Mouse (Mus musculus) natural killer cell, adult 2 months (primary cell): ENCODE data around the gene Srcap.

Experiments used
- DNase-seq, 2 experiments: peaks; one replicate each; pipeline ENCODE4 v3.0.0; 2022; ENCODE audit warnings: low spot score in 2 of 2

Srcap gene

DNA sequence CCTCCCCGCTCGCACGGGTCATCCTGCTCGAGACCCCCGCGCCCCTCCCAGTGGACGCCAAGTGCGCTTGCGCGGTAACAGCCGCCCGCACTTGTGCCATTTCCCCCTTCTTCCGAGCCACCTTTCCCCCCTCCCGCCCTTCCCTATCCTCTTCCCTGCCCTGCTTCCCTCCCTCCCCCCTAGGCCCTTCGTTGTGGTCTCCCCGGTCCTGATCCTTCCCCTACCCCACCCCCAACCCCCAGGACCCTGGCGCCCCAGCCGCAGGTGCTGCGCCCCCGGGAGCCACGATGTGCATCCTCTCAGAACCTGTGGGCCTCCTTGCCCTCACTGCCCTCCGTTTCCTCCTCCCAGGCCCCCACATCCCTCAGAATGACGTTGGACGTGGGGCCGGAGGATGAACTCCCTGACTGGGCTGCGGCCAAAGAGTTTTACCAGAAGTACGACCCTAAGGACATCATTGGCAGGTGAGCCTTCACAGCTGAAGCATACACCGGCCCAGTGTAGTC is 61.8 kb downstream of the Srcap start:
- DNase-seq, result no peak

DNA sequence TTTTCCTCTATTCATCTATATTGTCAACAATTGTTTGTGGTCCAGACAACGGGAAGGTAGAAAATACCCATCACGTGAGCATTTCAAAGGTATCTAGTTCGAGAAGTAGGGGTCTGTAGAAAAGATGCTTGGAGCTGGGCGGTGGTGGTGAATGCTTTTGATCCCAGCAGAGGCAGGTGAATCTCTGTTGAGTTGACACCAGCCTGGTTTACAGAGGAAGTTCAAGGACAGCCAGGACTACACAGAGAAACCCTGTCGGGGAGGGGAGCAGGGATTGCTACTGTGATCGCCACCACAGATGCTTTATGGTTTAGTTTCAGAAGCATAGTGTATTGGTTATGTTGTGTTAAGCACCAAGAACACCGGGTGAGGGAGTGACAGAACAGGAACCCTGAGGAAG is 62.3 kb downstream of the Srcap start:
- DNase-seq, result no peak

DNA sequence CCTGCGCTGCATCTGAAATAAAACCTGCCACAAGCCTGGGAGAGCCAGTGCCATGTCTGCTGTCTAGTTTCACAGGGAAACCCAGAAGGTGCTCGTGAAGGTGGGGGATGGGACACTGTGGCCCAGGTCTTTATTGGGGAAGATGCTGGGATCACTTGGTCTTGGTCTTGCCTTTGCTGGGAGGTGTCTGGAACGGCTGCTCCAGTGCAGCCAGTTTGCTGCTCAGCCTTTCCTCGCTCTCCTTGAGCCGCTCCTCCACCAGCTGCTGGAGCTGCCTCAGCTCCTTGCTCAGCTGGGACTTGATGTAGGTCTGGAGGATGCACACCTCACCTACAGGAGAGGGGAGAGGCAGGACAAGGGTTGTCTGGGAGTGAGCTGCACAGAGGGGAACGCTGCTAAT is 71.5 kb downstream of the Srcap start:
- DNase-seq, result no peak

DNA sequence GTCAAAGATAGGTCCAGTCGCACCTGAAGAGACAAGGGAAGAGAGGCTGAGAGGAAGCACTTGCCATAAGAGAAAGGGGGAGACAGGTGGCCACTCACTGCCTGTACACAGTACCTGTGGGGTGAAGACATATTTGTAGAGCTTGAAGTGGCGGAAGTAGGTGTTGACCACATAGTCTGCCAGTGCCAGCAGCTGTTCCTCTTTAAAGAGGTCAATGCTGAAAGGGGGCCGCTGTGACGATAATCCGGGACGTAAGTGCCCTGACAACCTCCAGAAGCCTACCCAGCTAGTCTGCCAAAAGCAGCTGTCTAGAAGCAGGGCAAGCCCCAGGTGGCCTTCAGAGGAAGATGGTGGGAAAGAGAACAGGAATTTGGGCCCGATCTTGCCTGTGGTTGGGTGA is 73.2 kb downstream of the Srcap start:
- peak; percentile 28 to 48 for DNase-seq

DNA sequence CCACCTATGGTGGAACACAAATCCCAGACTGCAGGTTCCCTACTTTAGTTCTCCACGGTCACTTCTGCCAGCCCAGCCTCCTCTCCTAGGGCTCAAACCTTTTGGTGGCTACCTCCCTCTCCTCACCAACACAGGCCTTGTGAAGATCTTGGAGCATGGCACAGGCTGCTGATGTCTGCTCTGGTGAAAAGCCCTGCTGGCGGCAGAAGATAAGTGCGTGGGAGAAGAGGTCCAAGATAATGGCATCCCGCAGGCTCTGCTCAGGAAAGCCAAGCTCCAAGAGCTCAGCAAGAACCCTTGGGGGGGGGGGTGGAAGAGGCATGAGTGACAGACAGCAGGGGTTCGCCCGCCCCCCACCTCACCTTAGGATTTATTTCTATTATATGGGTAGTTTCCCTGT is 74.4 kb downstream of the Srcap start:
- DNase-seq, result no peak

DNA sequence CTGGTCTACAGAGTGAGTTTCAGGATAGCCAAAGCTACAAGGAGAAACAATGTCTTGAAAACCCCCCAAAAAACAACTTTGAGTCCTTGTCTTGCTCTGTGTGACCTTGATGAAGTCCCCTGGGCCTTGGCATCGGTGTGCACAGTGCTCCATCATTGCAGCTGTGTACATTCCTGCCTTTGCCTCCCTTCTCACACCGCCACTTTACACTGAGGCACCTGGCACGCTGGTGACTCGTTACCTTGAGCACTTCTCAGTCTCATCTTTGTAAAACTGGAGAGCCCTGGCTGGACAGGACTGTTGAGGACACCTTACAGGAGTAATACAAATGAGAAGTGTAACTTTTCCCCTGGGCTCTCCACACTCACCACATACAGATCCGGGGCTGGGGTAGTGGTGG is 75.4 kb downstream of the Srcap start:
- DNase-seq, result no peak

DNA sequence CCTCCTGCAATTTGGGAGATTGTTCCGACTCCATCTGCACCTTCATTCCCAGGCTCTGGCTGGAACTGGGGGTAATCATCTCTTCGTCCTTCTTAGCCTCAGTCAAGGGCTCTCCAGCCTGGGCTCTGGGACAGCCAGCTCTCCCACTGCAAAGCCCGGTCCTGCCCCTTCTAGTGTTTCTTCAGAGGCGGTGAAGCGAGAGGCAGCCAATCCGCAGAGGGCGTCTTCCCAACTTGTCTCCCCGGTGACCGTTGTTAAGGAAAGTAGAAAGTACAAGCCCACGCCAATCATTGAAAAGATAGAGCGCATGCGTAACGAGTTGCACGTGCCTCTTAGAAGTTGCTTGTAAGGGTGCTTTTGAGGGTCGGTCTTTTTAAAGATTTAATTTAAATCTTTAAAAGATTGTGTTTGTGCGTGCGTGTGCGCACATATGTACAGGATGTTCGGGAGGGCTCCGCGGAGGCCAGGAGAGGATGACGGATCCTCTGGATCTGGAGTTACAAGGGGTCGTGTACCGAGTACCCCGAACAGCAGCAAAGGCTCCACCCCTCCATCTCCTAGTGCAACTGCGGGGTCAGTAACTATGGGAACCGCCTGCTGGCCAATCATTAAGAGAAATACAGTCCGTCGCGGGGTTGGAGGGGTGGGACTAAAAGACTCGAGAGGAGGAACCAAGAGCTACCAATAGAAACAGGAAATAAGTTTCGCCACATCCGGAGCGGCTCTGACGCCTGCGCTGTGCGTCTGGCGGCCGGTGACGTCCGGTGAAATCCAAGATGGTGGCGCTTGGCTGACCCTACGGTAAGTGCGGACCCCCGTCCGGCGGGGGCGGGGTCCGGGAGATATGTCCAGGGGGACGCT is 76.5 kb downstream of the Srcap start, which contains the start of the genes Ccdc189 and Rnf40:
Gene Ccdc189 (minus strand): TSS at position 585 of the 861 bp plus-strand sequence.
Gene Rnf40 (plus strand): TSS at position 757 of the 861 bp plus-strand sequence.
- peak; percentile 94 to 95 for DNase-seq

DNA sequence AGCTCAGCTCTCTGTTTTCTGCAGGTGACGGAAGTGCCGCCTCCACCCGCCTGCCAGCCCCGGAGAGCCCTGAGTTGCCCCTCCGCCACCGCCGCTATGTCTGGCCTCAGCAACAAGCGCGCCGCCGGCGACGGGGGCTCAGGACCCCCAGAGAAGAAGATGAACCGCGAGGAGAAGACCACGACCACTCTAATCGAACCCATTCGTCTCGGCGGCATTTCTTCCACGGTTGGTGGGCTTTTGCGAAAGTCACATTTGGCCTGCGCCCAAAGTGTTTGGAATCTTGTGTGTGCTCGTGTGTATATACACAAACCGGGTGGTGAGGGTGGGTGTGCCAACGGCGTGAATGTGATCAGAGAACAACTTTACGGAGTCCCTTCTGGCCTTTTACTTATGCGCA is 77.1 kb downstream of the Srcap start:
- DNase-seq, result no peak

DNA sequence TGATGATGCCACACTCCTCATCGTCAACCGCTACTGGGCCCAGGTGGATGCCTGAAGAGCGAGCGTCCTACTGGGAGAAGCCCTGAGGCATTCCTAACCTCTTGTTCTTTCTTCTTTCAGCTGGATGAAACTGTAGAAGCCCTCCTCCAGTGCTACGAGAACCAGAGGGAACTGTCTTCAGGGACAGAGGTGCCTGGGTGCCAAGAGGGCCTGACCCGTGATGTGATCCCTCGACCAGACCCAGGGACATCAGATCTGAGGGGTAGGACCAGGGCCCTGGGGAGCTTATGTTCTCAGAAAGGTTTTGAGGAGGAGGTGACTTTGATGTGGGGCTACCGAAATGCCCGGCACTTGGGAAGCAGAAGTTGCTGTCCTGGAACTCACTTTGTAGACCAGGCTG is 77.9 kb downstream of the Srcap start:
- no peak for DNase-seq

DNA sequence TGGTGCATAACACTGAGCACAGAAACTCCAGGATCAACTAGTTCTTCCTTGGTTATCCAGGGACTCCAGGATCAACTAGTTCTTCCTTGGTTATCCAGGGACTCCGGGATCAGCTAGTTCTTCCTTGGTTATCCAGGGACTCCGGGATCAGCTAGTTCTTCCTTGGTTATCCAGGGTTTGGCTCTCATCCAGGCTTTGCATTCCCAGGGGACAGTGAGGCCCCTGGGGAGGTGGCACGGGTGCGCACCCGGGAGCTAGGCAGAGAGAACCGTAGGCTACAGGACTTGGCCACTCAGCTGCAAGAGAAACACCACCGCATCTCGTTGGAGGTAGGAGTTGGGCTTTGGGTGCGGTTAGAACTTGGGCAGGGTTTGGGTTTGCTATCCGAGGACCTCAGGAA is 79.3 kb downstream of the Srcap start:
- DNase-seq, result no peak

DNA sequence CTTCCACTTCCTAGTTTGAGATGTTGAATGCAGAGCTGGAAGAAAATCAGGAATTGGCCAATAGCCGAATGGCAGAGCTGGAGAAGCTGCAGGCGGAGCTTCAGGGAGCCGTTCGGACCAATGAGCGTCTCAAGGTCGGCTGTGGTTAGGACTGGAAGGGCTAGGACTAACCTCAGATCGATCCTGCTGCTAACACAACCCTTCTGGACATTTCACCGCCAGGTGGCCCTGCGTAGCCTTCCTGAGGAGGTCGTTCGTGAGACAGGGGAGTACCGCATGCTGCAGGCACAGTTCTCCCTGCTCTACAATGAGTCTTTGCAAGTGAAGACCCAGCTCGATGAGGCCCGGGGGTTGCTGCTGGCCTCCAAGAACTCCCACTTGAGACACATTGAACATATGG is 80.8 kb downstream of the Srcap start:
- DNase-seq, result no peak

DNA sequence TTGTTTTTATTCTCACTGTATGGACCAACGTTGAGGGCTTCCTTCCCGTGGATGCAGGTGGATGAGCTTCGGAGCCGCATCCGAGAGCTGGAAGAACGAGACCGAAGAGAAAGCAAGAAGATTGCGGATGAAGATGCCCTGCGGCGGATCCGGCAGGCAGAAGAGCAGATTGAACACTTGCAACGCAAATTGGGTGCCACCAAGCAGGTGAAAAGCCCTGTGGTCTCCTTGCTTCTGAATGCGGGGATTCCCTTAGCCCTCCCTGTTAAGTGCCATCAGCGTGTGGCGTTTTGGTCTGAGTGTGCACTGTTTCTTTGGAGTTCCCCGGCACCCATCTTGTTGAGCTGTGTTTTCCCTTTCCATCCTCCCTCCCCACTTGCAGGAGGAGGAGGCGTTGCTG is 85.0 kb downstream of the Srcap start:
- no peak for DNase-seq

DNA sequence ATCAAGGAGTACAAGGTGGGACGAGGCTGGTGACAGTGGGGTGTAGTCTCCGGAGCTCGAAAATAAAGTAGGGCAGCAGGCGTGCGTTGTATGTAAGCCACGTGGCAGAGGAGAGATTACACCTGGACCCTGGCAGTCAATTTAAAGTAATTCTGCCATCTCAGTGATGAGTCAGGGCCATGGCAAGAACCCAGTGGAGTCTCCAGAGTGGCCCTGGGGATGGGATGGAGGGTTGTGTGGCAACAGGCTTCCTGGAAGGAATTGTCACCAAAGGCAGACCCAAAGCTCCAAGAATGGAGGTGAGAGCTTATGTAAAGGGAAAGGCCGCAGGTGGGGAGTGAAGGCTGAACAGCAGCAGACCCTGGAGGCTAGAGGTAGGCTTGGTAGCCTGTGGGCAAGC is 88.8 kb downstream of the Srcap start:
- DNase-seq, result no peak

DNA sequence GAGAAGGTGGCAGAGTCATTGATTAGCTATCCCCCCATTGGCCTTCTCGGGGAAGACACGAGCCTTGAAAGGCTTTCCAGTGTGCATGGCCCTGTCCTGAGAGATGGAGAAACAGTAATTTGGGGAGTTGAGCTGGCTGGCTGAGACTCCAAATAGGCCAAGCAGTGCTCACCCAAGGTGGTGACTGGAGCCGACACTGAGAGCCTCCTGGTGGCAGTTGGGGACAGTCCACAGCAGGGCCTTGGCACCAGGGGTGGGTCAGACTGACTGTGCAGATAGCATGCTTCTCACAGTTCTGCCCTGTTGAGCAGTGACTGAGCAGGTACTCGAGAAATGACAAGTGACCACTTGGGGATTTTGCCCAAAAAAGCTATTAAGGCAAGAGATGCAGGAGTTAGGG is 90.0 kb downstream of the Srcap start:
- DNase-seq, result no peak

DNA sequence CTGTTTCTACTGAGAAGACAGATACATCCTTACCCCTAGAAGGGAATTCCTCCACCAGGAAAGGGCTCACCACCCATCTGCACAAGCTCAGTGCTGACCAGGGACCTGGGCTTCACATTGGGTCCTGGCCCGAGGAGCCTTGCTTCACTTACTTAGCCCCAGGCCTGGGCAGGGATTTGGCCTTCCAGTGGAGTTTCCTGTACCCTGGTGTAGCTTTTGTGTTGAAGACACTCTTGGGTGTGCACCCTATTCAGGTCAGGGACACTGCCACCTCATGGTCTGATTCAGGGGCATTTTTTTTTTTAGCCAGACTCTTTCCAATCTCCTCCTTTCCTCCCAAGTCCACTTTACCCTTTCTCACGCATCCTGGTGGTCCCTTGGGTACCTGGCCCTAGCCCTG is 91.1 kb downstream of the Srcap start:
- DNase-seq, result no peak

DNA sequence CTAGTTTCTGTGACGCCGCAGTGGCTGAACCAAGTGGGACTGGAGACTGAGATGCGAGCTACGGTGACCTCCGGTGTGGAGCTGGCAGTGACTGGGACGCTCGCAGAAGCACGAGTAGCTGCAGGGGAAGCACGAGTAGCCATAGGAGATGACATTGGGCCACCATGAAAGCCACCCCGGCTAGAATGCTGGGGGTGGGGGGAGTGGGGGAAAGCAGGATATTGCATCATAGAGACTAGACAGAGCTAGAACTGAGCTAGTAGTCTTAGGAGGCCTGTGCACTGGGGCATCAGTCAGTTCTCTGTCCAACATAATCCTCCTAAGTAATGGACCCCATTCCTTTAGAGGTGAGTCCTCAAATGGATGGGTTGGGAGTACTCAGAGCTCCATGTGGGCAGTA is 92.5 kb downstream of the Srcap start:
- DNase-seq, result no peak

DNA sequence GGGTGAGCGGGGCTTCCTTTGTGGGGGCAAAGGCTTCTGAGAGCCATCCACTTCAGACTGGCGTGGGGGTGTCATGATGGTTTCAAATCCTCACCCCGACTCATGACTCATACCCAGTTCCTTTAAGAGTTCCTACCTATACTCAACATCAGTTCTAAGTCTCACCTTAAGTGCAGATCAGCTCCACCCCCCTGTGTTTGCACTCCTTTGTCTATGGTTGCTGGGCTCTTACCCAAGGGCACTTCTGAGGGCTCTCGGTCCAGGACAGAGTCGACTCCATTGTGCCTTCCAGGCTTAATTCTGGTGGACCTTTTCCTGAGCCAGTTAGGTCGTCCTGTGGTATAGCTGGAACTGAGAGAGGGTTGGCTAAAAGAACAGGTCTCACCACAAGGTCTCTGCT is 95.4 kb downstream of the Srcap start:
- DNase-seq, result no peak
